Mouse (Mus musculus): ENCODE measurements around the gene Ccr7. TPM values are rescaled to one million over a fixed set of nuclear protein-coding genes. Genes with fewer than 3 reads are reported as not detected.

Ccr7 gene
- polyA plus RNA-seq, 1 experiment from 2014 or later: 0.64 TPM

- Histone ChIP-seq H3K4me1 (ENCODE audit: control insufficient read depth, insufficient read depth, low read length) (no peaks in the 10 kb centered on the region), H3K4me2 (ENCODE audit: low read depth, low read length) (no peak overlapping the region), H3K27me3 (replicated peaks; ENCODE audit: control insufficient read depth, insufficient read depth, low read length) (no peaks in the 10 kb centered on the region), H3K27ac (ENCODE audit: low read length) (no peak overlapping the region), H3K36me3 (ENCODE audit: control insufficient read depth, insufficient read depth, low read length) (no peaks in the 10 kb centered on the region), H3K9me3 (ENCODE audit: control insufficient read depth, low read length) (no peaks in the 10 kb centered on the region), H3K9ac (ENCODE audit: low read depth, low read length) (no peak overlapping the region), H3K4me3 (ENCODE audit: low read length) (no peak overlapping the region)
- no peak for ATAC-seq
- WGBS: 41% methylated on average over 5 of the region's 5 CpGs
These were observed 6.8 kb upstream of the Ccr7 start for GRCm38 (mm10) chr11:99161648-99162047.

- no peaks in the 10 kb centered on the region for H3K36me3 ChIP-seq (ENCODE audit: control insufficient read depth, insufficient read depth, low read length)
- no peak overlapping the region for H3K4me3 ChIP-seq (ENCODE audit: low read length)
- no peaks in the 10 kb centered on the region for H3K27me3 ChIP-seq (replicated peaks; ENCODE audit: control insufficient read depth, insufficient read depth, low read length)
- no peaks in the 10 kb centered on the region for H3K9me3 ChIP-seq (ENCODE audit: control insufficient read depth, low read length)
- no peak for ATAC-seq
- no peak overlapping the region for H3K9ac ChIP-seq (ENCODE audit: low read depth, low read length)
- 80% methylated on average over 6 of the region's 6 CpGs for WGBS
- no peak overlapping the region for H3K4me2 ChIP-seq (ENCODE audit: low read depth, low read length)
- no peak overlapping the region for H3K27ac ChIP-seq (ENCODE audit: low read length)
- H3K4me1 ChIP-seq (ENCODE audit: control insufficient read depth, insufficient read depth, low read length): no peaks in the 10 kb centered on the region
These were observed 5.4 kb upstream of the Ccr7 start for GRCm38 (mm10) chr11:99160228-99160627.

GRCm38 (mm10) chr11:99155817-99156216 is 940 bp upstream of the Ccr7 start:
- ATAC-seq: no peak
- Histone ChIP-seq H3K4me2 (ENCODE audit: low read depth, low read length) (no peak overlapping the region), H3K27me3 (replicated peaks; ENCODE audit: control insufficient read depth, insufficient read depth, low read length) (no peaks in the 10 kb centered on the region), H3K36me3 (ENCODE audit: control insufficient read depth, insufficient read depth, low read length) (no peaks in the 10 kb centered on the region), H3K4me3 (ENCODE audit: low read length) (no peak overlapping the region), H3K9me3 (ENCODE audit: control insufficient read depth, low read length) (no peaks in the 10 kb centered on the region), H3K9ac (ENCODE audit: low read depth, low read length) (no peak overlapping the region), H3K27ac (ENCODE audit: low read length) (no peak overlapping the region), H3K4me1 (ENCODE audit: control insufficient read depth, insufficient read depth, low read length) (no peaks in the 10 kb centered on the region)
- 88% methylated on average over 9 of the region's 9 CpGs for WGBS

- H3K4me3 ChIP-seq (ENCODE audit: low read length): no peak overlapping the region
- no peaks in the 10 kb centered on the region for H3K36me3 ChIP-seq (ENCODE audit: control insufficient read depth, insufficient read depth, low read length)
- 71% methylated on average over 7 of the region's 7 CpGs for WGBS
- H3K27me3 ChIP-seq (replicated peaks; ENCODE audit: control insufficient read depth, insufficient read depth, low read length): no peaks in the 10 kb centered on the region
- H3K9me3 ChIP-seq (ENCODE audit: control insufficient read depth, low read length): no peaks in the 10 kb centered on the region
- peaks cover 7% of the 10 kb centered on the region for H3K4me1 ChIP-seq (ENCODE audit: control insufficient read depth, insufficient read depth, low read length)
- H3K27ac ChIP-seq (ENCODE audit: low read length): no peak overlapping the region
- no peak overlapping the region for H3K9ac ChIP-seq (ENCODE audit: low read depth, low read length)
- no peak overlapping the region for H3K4me2 ChIP-seq (ENCODE audit: low read depth, low read length)
- no peak for ATAC-seq
These were observed 817 bp downstream of the Ccr7 start for GRCm38 (mm10) chr11:99153767-99154753.

- 81% methylated on average over 7 of the region's 7 CpGs for WGBS
- Histone ChIP-seq H3K4me2 (ENCODE audit: low read depth, low read length) (no peak overlapping the region), H3K4me1 (ENCODE audit: control insufficient read depth, insufficient read depth, low read length) (peaks cover 23% of the 10 kb centered on the region), H3K36me3 (ENCODE audit: control insufficient read depth, insufficient read depth, low read length) (no peaks in the 10 kb centered on the region), H3K9me3 (ENCODE audit: control insufficient read depth, low read length) (no peaks in the 10 kb centered on the region), H3K27ac (ENCODE audit: low read length) (no peak overlapping the region), H3K27me3 (replicated peaks; ENCODE audit: control insufficient read depth, insufficient read depth, low read length) (no peaks in the 10 kb centered on the region), H3K9ac (ENCODE audit: low read depth, low read length) (no peak overlapping the region), H3K4me3 (ENCODE audit: low read length) (no peak overlapping the region)
- ATAC-seq: no peak
These were observed 2.3 kb downstream of the Ccr7 start for GRCm38 (mm10) chr11:99152323-99153144.

GRCm38 (mm10) chr11:99151333-99151930 is 3.4 kb downstream of the Ccr7 start:
- no peak overlapping the region for H3K4me2 ChIP-seq (ENCODE audit: low read depth, low read length)
- 63% methylated on average over 11 of the region's 11 CpGs for WGBS
- H3K4me1 ChIP-seq (ENCODE audit: control insufficient read depth, insufficient read depth, low read length): peaks cover 31% of the 10 kb centered on the region
- H3K9ac ChIP-seq (ENCODE audit: low read depth, low read length): no peak overlapping the region
- no peaks in the 10 kb centered on the region for H3K27me3 ChIP-seq (replicated peaks; ENCODE audit: control insufficient read depth, insufficient read depth, low read length)
- no peak for ATAC-seq
- H3K27ac ChIP-seq (ENCODE audit: low read length): no peak overlapping the region
- no peaks in the 10 kb centered on the region for H3K9me3 ChIP-seq (ENCODE audit: control insufficient read depth, low read length)
- H3K4me3 ChIP-seq (ENCODE audit: low read length): no peak overlapping the region
- H3K36me3 ChIP-seq (ENCODE audit: control insufficient read depth, insufficient read depth, low read length): no peaks in the 10 kb centered on the region

GRCm38 (mm10) chr11:99150889-99151288 is 4.0 kb downstream of the Ccr7 start:
- H3K9me3 ChIP-seq (ENCODE audit: control insufficient read depth, low read length): no peaks in the 10 kb centered on the region
- no peaks in the 10 kb centered on the region for H3K36me3 ChIP-seq (ENCODE audit: control insufficient read depth, insufficient read depth, low read length)
- H3K27me3 ChIP-seq (replicated peaks; ENCODE audit: control insufficient read depth, insufficient read depth, low read length): no peaks in the 10 kb centered on the region
- H3K4me2 ChIP-seq (ENCODE audit: low read depth, low read length): no peak overlapping the region
- H3K27ac ChIP-seq (ENCODE audit: low read length): no peak overlapping the region
- ATAC-seq: no peak
- WGBS: 55% methylated on average over 7 of the region's 7 CpGs
- no peak overlapping the region for H3K9ac ChIP-seq (ENCODE audit: low read depth, low read length)
- peaks cover 31% of the 10 kb centered on the region for H3K4me1 ChIP-seq (ENCODE audit: control insufficient read depth, insufficient read depth, low read length)
- H3K4me3 ChIP-seq (ENCODE audit: low read length): no peak overlapping the region

GRCm38 (mm10) chr11:99149898-99150757 is 4.7 kb downstream of the Ccr7 start:
- 50% methylated on average over 19 of the region's 19 CpGs for WGBS

More at GRCm38 (mm10) chr11:99149898-99150757, 4.7 kb downstream of the Ccr7 start:
- Histone ChIP-seq H3K36me3 (ENCODE audit: control insufficient read depth, insufficient read depth, low read length) (no peaks in the 10 kb centered on the region), H3K4me2 (ENCODE audit: low read depth, low read length) (no peak overlapping the region), H3K27me3 (replicated peaks; ENCODE audit: control insufficient read depth, insufficient read depth, low read length) (no peaks in the 10 kb centered on the region), H3K4me1 (ENCODE audit: control insufficient read depth, insufficient read depth, low read length) (peaks cover 31% of the 10 kb centered on the region), H3K27ac (ENCODE audit: low read length) (peak overlapping the region; percentile 92), H3K4me3 (ENCODE audit: low read length) (no peak overlapping the region), H3K9me3 (ENCODE audit: control insufficient read depth, low read length) (no peaks in the 10 kb centered on the region), H3K9ac (ENCODE audit: low read depth, low read length) (no peak overlapping the region; the same call in 1 of the 2 replicates)
- ATAC-seq: peak; percentile 39

Measured in intestine, embryonic 16.5 days (tissue).